Mouse (Mus musculus) stomach, postnatal 0 days (tissue): ENCODE results near the gene Htr3a. TPM values are rescaled to one million over a fixed set of nuclear protein-coding genes. Genes with fewer than 3 reads are reported as not detected.
A peak's percentile ranks its signal among the peaks of the same experiment; 100 is the strongest.

Source experiments
- ATAC-seq: fragments of 200-750 bp; cut with Nextera tagmentation; 2 replicates; pipeline ENCODE4 v1.8.0; 2017; ENCODE audit not compliant: low FRiP score, low TSS enrichment
- DNase-seq: peaks from one replicate; pipeline ENCODE4 v3.0.0-alpha.2; 2016; ENCODE audit warnings: low spot score
- H3K27ac ChIP-seq: fragments of 300-500 bp; sonication (generic); replicated peaks from 2 replicates; pipeline ENCODE4 v1.5.1; 2014; ENCODE audit warnings: mild to moderate bottlenecking, control low read depth
- H3K27me3 ChIP-seq: fragments of 300-500 bp; sonication (generic); 2 replicates; pipeline ENCODE4 v1.6.1; 2014; ENCODE audit warnings: low read length; ENCODE audit not compliant: control insufficient read depth, insufficient read depth
- H3K36me3 ChIP-seq: fragments of 300-500 bp; sonication (generic); 2 replicates; pipeline ENCODE4 v1.6.1; 2014; ENCODE audit warnings: low read length, mixed read lengths; ENCODE audit not compliant: control insufficient read depth, insufficient read depth
- H3K4me1 ChIP-seq: fragments of 300-500 bp; sonication (generic); replicated peaks from 2 replicates; pipeline ENCODE4 v1.6.1; 2014; ENCODE audit warnings: antibody characterized with exemption; ENCODE audit not compliant: control insufficient read depth, insufficient read depth
- H3K4me2 ChIP-seq: fragments of 300-500 bp; sonication (generic); replicated peaks from 2 replicates; pipeline ENCODE4 v1.6.1; 2014; ENCODE audit warnings: low read depth, mild to moderate bottlenecking, control low read depth, moderate library complexity
- H3K4me3 ChIP-seq: fragments of 300-500 bp; sonication (generic); 2 replicates; pipeline ENCODE4 v1.5.1; 2014; ENCODE audit warnings: low read depth, low read length, control low read depth
- H3K9ac ChIP-seq: fragments of 300-500 bp; sonication (generic); 2 replicates; pipeline ENCODE4 v1.6.1; 2014; ENCODE audit warnings: mild to moderate bottlenecking, low read length, control low read depth, mixed read lengths
- H3K9me3 ChIP-seq: fragments of 300-500 bp; sonication (generic); 2 replicates; pipeline ENCODE4 v1.6.1; 2016; ENCODE audit warnings: low read length; ENCODE audit not compliant: control insufficient read depth
- CTCF ChIP-seq: IDR thresholded peaks from 2 replicates; pipeline ENCODE4 v1.5.1; 2016; ENCODE audit warnings: antibody characterized with exemption, low read depth, mild to moderate bottlenecking, moderate library complexity
- EP300 ChIP-seq: optimal IDR thresholded peaks from 2 replicates; pipeline ENCODE3; 2016; ENCODE audit warnings: antibody characterized with exemption
- WGBS: fragments of 180-500 bp; shearing (Covaris S2); extraction: QIAGEN DNeasy Blood & Tissue Kit; methylation state at CpG from one replicate; pipeline ENCODE4 v1.1.7; 2014; 5-methylcytosine and 5-hydroxymethylcytosine counted together
- polyA plus RNA-seq: library from polyadenylated mRNA; unstranded; fragments of >200 nt; fragmentation: Nextera tagmentation; extraction: Ambion mirVana; gene quantifications from 2 replicates; pipeline ENCODE4 v1.2.1, GENCODE M21; 2015

Htr3a gene
- polyA plus RNA-seq, 1 experiment from 2014 or later, result 1.3 TPM

DNA sequence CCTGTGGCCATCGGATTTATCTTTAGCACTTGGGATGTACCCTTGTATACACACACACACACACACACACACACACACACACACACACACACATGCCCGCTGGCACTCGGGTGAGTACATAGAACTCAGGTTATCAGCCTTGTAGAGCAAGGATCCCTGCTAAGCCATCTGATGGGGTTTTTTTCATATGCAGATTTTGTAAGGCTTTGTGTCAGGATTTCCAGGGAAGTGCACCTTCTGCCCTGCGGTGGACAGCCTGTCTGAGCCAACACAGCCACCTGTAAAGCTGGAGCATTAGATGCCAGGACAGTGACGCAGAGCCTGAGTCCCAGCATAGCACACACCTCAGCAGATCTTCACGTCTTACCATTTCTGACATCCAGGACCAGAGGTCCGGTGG, 21.8 kb downstream of the Htr3a start:
- Histone ChIP-seq H3K9me3 (no peaks in the 10 kb centered on the region), H3K4me2 (no peak overlapping the region), H3K4me1 (no peaks in the 10 kb centered on the region), H3K9ac (no peak overlapping the region), H3K27me3 (no peaks in the 10 kb centered on the region), H3K36me3 (no peaks in the 10 kb centered on the region), H3K27ac (no peak overlapping the region), H3K4me3 (no peak overlapping the region)
- WGBS, result 76% methylated on average over 7 of the region's 7 CpGs
- DNase-seq (no peak), ATAC-seq (no peak)
- TF ChIP-seq CTCF (no peak), EP300 (no peak)

DNA sequence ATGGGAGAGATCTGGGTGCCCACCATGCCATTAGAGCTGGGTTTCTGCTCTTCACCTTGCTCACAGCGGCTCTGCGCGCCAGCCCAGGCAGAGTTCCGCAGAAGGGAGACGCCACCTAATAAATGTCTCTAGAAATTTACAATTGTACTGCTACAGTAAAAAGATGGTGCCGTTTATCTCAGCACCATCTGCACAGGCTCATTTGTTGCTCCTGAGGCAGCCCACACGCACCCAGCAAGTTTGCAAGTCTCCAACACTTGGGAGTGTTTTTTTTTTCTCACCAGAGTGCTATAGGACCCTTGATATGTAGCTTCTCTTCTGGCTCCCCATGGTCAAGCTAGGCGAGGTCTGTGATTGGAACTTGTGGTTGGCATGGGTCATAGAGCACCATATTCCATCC, 38.0 kb downstream of the Htr3a start:
- H3K36me3 ChIP-seq, result no peaks in the 10 kb centered on the region
- no peaks in the 10 kb centered on the region for H3K4me1 ChIP-seq
- H3K4me3 ChIP-seq, result no peak overlapping the region
- no peak overlapping the region for H3K27ac ChIP-seq
- H3K9me3 ChIP-seq, result no peaks in the 10 kb centered on the region
- no peak overlapping the region for H3K4me2 ChIP-seq
- no peaks in the 10 kb centered on the region for H3K27me3 ChIP-seq
- DNase-seq (no peak), ATAC-seq (no peak)
- no peak for TF ChIP-seq CTCF
- 76% methylated on average over 8 of the region's 8 CpGs for WGBS
- H3K9ac ChIP-seq, result no peak overlapping the region

DNA sequence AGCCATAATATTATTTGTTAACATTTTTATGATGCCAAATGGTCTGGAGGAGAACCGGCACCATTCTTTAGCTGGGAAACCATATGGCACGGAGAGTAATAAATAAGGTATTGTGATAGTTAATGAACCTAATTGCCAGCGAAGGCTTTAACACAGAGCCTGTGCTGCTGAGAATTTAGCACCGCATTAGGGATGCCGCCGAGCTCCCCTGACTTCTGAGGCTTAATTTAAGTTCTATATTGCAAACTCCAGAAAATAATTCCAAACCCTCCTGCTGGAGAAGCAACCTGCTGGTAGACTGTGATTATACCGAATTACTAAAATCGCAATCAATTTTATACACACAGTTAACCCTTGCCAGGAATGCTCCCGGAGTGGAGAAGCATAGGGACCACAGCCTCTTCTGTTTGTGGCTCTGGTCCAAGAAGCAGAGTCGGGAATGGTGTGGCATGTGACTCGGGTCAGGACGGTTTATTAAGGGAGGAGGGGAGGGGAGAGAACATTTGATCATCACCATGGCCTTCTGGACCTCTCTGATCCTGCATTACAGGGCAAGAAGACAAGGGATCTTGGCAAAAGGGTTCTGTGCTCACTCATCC, 44.3 kb downstream of the Htr3a start:
- DNase-seq (no peak), ATAC-seq (no peak)
- whole genome bisulfite sequencing, result 63% methylated on average over 12 of the region's 12 CpGs
- no peak overlapping the region for H3K4me3 ChIP-seq
- H3K9ac ChIP-seq, result no peak overlapping the region
- no peak overlapping the region for H3K27ac ChIP-seq
- no peaks in the 10 kb centered on the region for H3K9me3 ChIP-seq
- H3K4me2 ChIP-seq, result no peak overlapping the region
- TF ChIP-seq EP300, result no peak
- TF ChIP-seq CTCF, result no peak
- no peaks in the 10 kb centered on the region for H3K27me3 ChIP-seq
- H3K4me1 ChIP-seq, result no peaks in the 10 kb centered on the region
- no peaks in the 10 kb centered on the region for H3K36me3 ChIP-seq

DNA sequence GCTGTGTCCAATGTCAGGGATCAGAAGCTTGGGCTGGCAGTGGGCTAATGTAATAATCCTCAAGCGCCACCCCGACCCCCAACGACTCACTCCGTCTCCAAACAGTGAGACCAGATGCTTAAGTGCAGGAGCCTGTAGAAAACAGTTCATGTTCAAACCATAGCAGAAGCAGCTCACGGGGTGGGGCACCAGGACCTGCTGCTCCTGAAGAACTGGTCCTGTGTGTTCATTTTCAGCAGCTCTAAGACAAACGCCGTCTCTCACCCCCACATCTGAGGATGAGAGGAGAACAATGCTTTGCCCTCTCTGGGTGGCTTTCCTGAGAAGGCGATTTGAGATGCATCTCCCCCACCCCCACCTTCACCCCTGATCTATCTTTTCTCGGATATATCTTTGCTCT, 45.7 kb downstream of the Htr3a start:
- Histone ChIP-seq H3K36me3 (no peaks in the 10 kb centered on the region), H3K9me3 (no peaks in the 10 kb centered on the region), H3K27me3 (no peaks in the 10 kb centered on the region), H3K4me1 (no peaks in the 10 kb centered on the region), H3K27ac (0 out of 2 replicates have a peak overlapping the region, but pooled peaks have one; percentile 45), H3K4me2 (no peak overlapping the region), H3K4me3 (no peak overlapping the region), H3K9ac (no peak overlapping the region)
- ATAC-seq (0 out of 2 replicates have a peak, but pooled peaks have one; percentile 17), DNase-seq (peak; percentile 23)
- no peak for TF ChIP-seq CTCF
- WGBS, result 32% methylated on average over 9 of the region's 9 CpGs

DNA sequence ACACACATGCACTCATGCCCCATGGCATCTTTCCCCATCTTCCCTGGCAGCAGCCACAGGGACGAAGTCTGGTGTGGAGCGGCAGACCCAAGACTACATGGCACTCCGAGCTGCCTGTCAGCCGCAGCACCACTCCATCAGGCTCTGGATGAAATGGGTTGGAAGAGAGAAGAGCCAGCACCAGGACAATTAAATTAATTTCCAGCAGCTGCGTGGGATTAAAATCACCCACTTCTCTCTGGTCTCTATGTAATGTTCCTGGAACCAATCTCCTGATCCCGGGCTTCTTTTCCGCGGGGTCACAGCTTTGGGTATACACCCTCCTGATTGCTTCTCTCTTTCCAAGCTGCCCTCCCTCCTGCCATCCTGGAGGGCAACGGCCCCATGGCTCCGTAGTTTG, 49.4 kb downstream of the Htr3a start:
- ATAC-seq (no peak), DNase-seq (no peak)
- Histone ChIP-seq H3K36me3 (no peaks in the 10 kb centered on the region), H3K9me3 (no peaks in the 10 kb centered on the region), H3K27ac (no peak overlapping the region), H3K4me1 (no peaks in the 10 kb centered on the region), H3K4me2 (no peak overlapping the region), H3K9ac (no peak overlapping the region), H3K4me3 (no peak overlapping the region), H3K27me3 (no peaks in the 10 kb centered on the region)
- 87% methylated on average over 10 of the region's 10 CpGs for WGBS
- TF ChIP-seq EP300, result no peak
- no peak for TF ChIP-seq CTCF

DNA sequence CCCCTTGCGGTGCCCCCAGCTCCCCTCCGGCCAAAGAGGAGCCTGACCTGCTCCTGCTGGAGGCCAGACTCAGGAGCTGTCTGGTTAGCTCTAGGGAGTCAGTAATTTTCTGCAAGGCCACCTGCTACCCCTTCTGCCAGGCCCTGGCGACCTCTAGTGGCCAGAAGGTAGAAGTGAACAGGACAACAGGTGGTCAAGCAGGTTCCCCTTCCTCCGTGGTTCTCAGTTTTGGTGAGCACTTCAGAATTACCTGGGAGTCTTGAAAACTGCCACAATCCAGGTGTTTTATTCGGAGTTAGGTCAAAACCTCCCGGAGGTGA, 50.4 kb downstream of the Htr3a start:
- Histone ChIP-seq H3K36me3 (no peaks in the 10 kb centered on the region), H3K27me3 (no peaks in the 10 kb centered on the region), H3K4me3 (no peak overlapping the region), H3K4me1 (no peaks in the 10 kb centered on the region), H3K9me3 (no peaks in the 10 kb centered on the region), H3K9ac (no peak overlapping the region), H3K4me2 (no peak overlapping the region), H3K27ac (no peak overlapping the region)
- DNase-seq, result peak; percentile 81
- peak; percentile 82 for ATAC-seq
- WGBS, result 7% methylated on average over 6 of the region's 6 CpGs
- TF ChIP-seq CTCF (peak; percentile 98), EP300 (no peak)
